Mouse (Mus musculus) forebrain, embryonic 11.5 days (tissue): ENCODE measurements at regions not wholly inside any gene's neighbourhood (a gene's known extent, or its start where the extent isn't known, plus 50 kb on each side); places are given as distances from the start of the nearest gene placed in this dataset.
A peak's percentile ranks its signal among the peaks of the same experiment; 100 is the strongest.

ENCODE experiments used
- ATAC-seq: fragments of 200-750 bp; cut with Nextera tagmentation; replicated peaks from 2 replicates; pipeline ENCODE4 v1.8.0; 2017; ENCODE audit warnings: moderate TSS enrichment; ENCODE audit not compliant: low FRiP score
- DNase-seq: peaks from one replicate; pipeline ENCODE4 v3.0.0-alpha.2; 2017; ENCODE audit warnings: low spot score
- H3K27ac ChIP-seq: fragments of 300-500 bp; sonication (generic); 2 replicates; pipeline ENCODE4 v1.5.1; 2014; ENCODE audit warnings: low read depth, low read length
- H3K27me3 ChIP-seq: fragments of 300-500 bp; sonication (generic); 2 replicates; pipeline ENCODE4 v1.6.1; 2014; ENCODE audit warnings: mild to moderate bottlenecking, low read length, mixed read lengths; ENCODE audit not compliant: control insufficient read depth, insufficient read depth
- H3K36me3 ChIP-seq: fragments of 300-500 bp; sonication (generic); 2 replicates; pipeline ENCODE4 v1.6.1; 2014; ENCODE audit warnings: mild to moderate bottlenecking, low read length, moderate library complexity, mixed read lengths; ENCODE audit not compliant: control insufficient read depth, insufficient read depth
- H3K4me1 ChIP-seq: fragments of 300-500 bp; sonication (generic); replicated peaks from 2 replicates; pipeline ENCODE4 v1.6.1; 2014; ENCODE audit warnings: low read length, mixed read lengths; ENCODE audit not compliant: control insufficient read depth, insufficient read depth
- H3K4me2 ChIP-seq: fragments of 300-500 bp; sonication (generic); 2 replicates; pipeline ENCODE4 v1.6.1; 2014; ENCODE audit warnings: low read depth, mild to moderate bottlenecking, low read length, moderate library complexity, mixed read lengths; ENCODE audit not compliant: severe bottlenecking
- H3K4me3 ChIP-seq: fragments of 300-500 bp; sonication (generic); 2 replicates; pipeline ENCODE4 v1.5.1; 2014; ENCODE audit warnings: low read depth, low read length
- H3K9ac ChIP-seq: fragments of 300-500 bp; sonication (generic); 2 replicates; pipeline ENCODE4 v1.6.1; 2014; ENCODE audit warnings: low read length
- H3K9me3 ChIP-seq: fragments of 300-500 bp; sonication (generic); 2 replicates; pipeline ENCODE4 v1.6.1; 2016; ENCODE audit warnings: low read length, mixed read lengths; ENCODE audit not compliant: control insufficient read depth
- WGBS: fragments of 180-500 bp; shearing (Covaris S2); extraction: QIAGEN DNeasy Blood & Tissue Kit; methylation state at CpG from one replicate; pipeline ENCODE4 v1.1.7; 2014; 5-methylcytosine and 5-hydroxymethylcytosine counted together

DNA sequence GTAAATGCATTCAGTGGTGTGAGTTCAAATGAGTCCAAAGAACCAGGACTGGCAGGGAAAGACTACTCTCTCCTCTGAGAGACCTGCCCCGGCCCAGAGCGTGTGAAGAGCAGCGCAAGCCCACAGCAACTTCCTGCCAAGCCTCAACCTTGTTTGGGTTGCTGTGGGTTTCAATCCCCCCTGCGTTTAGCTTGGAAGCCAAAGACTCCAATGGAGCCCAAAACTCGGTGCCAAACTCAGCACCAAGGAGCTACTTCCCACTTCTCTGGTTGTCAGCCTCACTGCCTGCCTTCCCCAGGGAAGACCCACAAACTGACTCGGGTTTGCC, 354.7 kb upstream of the Nfe2l3 start:
- Histone ChIP-seq H3K4me2 (peak overlapping the region; percentile 8; the same call in 1 of the 2 replicates), H3K27me3 (no peaks in the 10 kb centered on the region), H3K4me1 (peaks cover 21% of the 10 kb centered on the region), H3K9ac (no peak overlapping the region; the same call in 1 of the 2 replicates), H3K36me3 (no peaks in the 10 kb centered on the region), H3K27ac (peak overlapping the region; percentile 92), H3K9me3 (no peaks in the 10 kb centered on the region), H3K4me3 (no peak overlapping the region)
- ATAC-seq (peak; percentile 21; the same call in 1 of the 2 replicates), DNase-seq (no peak)
- WGBS, result 54% methylated on average over 6 of the region's 6 CpGs

DNA sequence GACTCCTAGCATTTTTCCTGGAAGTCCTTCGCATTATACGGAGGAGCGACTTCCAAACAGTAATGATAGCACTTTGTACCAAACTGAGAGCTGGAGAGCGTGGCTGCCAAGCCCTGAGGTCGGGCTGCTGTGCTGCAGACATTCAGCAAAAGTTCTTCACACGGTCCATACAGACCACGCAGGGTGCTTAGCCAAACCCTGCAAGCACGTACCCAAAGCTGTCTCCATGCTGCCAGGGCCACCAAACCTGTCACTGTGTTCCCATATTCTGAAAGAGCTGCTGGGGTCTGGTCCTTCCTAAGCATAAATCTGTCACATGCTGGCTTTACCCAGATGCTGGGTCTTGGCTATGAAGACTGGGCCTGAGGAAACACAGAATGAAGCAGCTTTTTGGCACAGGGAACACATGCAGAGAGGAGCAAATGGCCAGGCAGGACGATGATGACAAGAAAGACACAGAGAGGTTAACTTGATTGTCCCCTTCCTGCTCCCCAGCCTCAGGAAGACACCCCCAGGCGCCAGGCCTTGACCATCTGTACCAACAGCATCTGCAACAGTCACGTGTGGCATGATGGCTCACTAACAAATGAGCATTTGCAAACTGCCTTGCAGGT, 354.0 kb upstream of the Nfe2l3 start:
- Histone ChIP-seq H3K27me3 (no peaks in the 10 kb centered on the region), H3K36me3 (no peaks in the 10 kb centered on the region), H3K4me2 (no peak overlapping the region), H3K4me3 (no peak overlapping the region), H3K27ac (peak overlapping the region; percentile 92), H3K4me1 (peaks cover 23% of the 10 kb centered on the region), H3K9ac (peak overlapping the region; percentile 21; the same call in 1 of the 2 replicates), H3K9me3 (no peaks in the 10 kb centered on the region)
- WGBS, result 79% methylated on average over 11 of the region's 11 CpGs
- DNase-seq (no peak), ATAC-seq (no peak)

DNA sequence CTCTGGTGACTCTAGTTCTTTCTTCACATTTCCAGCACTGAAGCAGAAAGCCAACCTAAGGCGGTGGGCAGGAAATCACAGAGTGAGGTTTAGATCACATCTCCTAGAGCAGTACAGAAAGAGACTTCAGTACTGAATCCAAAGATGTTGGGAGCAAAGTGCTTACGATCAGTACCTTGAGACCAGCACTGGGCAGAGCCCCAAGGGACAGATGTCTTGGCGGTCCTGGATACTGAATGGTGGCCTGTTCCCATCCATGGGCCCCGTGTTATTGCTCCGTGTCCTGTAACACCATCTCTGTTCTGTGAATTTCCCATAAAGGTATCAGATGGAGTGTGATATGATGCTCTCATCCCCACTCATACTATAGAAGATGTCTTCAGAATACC, 353.5 kb upstream of the Nfe2l3 start:
- H3K4me2 ChIP-seq, result no peak overlapping the region
- no peaks in the 10 kb centered on the region for H3K27me3 ChIP-seq
- no peak overlapping the region for H3K4me3 ChIP-seq
- DNase-seq (no peak), ATAC-seq (no peak)
- H3K27ac ChIP-seq, result no peak overlapping the region; the same call in 1 of the 2 replicates
- no peaks in the 10 kb centered on the region for H3K36me3 ChIP-seq
- peaks cover 23% of the 10 kb centered on the region for H3K4me1 ChIP-seq
- 94% methylated on average over 5 of the region's 5 CpGs for WGBS
- no peaks in the 10 kb centered on the region for H3K9me3 ChIP-seq
- H3K9ac ChIP-seq, result no peak overlapping the region; the same call in 1 of the 2 replicates

DNA sequence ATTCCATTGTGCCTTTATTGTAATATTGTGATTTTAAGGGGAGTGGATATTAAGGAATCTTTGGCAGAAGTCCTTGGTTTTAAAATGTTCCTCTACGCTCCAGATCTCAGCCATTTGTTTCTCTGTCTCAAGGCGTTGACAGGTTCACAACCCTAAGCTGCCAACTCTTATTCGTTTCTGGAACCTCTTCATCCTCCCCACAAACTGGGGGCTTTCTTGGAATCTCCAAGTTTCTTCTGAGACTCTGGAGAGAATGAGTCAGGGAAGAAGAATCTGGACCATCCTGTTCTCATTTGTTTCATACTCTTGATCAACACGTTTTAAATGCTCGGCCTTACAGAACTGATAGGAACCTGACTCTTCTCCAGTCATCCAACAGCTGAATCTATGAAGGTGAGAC, 351.4 kb upstream of the Nfe2l3 start:
- H3K9ac ChIP-seq, result no peak overlapping the region
- DNase-seq (no peak), ATAC-seq (no peak)
- no peaks in the 10 kb centered on the region for H3K36me3 ChIP-seq
- H3K4me2 ChIP-seq, result no peak overlapping the region
- no peak overlapping the region for H3K27ac ChIP-seq
- WGBS, result 87% methylated on average over 5 of the region's 5 CpGs
- H3K4me3 ChIP-seq, result no peak overlapping the region
- no peaks in the 10 kb centered on the region for H3K9me3 ChIP-seq
- no peaks in the 10 kb centered on the region for H3K27me3 ChIP-seq
- H3K4me1 ChIP-seq, result peaks cover 16% of the 10 kb centered on the region; the same call in 1 of the 2 replicates

DNA sequence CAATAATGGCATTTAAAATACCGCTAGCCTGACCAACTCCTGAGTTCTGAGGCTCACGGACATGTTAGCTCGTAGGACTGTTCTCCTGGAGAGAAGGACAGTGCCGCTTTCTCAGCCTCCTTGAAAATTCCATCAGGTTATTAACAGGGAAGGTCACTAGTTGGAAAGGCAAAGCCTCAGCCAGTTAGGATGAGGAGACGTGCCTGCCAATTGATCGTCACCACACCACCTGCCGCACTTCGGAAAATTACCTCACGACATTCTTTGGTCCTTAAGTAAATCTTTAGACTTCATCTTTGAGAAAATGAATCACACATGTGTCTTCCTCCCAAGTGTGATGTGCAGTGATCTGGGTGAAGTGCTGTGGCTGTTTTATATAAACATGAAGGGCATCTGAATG, 347.8 kb upstream of the Nfe2l3 start:
- Histone ChIP-seq H3K9ac (no peak overlapping the region), H3K9me3 (no peaks in the 10 kb centered on the region), H3K27ac (no peak overlapping the region), H3K4me1 (peaks cover 2% of the 10 kb centered on the region; the same call in 1 of the 2 replicates), H3K36me3 (no peaks in the 10 kb centered on the region), H3K4me3 (no peak overlapping the region), H3K27me3 (no peaks in the 10 kb centered on the region), H3K4me2 (no peak overlapping the region)
- ATAC-seq, result no peak
- DNase-seq, result no peak
- WGBS, result 83% methylated on average over 9 of the region's 9 CpGs

DNA sequence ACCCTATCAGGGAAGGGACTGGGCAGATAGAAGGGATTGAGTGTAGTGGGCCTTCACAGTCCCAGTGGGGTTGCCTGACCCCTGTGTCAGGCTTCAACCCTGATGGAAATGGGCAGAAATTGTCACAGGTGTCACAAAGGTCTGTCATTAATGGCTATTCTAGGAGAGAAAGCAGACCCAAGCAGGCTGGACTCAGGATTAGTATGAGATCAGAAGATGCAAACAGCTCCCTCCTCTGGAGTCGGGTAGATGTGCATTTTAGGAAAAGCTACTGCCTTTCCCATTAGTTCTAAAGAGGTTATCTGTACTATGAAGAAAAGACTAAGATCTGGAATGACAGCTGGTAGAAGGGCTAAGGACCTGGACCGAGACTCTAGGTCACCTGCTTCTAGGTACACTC, 346.9 kb upstream of the Nfe2l3 start:
- Histone ChIP-seq H3K27ac (no peak overlapping the region), H3K4me2 (no peak overlapping the region), H3K4me1 (peaks cover 2% of the 10 kb centered on the region; the same call in 1 of the 2 replicates), H3K4me3 (no peak overlapping the region), H3K9me3 (no peaks in the 10 kb centered on the region), H3K36me3 (no peaks in the 10 kb centered on the region), H3K27me3 (no peaks in the 10 kb centered on the region), H3K9ac (no peak overlapping the region)
- WGBS, result 51% methylated on average over 2 of the region's 2 CpGs
- ATAC-seq (no peak), DNase-seq (no peak)

DNA sequence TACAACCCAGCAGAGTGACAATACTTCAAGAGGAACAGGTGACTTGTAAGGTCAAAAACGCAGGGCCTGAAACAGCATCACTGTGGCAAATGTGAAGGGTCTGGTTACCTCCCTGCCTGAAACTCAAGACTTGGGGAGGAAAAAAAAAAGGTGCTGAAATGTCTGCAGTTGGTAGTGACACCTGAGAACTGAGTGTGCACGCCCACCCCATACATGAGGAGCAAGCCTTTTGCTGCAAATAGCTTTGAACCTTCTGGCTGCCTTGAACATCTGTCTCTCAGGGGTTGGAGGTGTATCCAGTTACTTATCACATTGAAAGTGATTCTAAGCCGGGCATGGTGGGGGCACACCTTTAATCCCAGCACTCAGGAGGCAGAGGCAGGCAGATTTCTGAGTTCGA, 346.1 kb upstream of the Nfe2l3 start:
- no peak for ATAC-seq
- no peak overlapping the region for H3K9ac ChIP-seq
- peaks cover 2% of the 10 kb centered on the region; the same call in 1 of the 2 replicates for H3K4me1 ChIP-seq
- H3K4me2 ChIP-seq, result no peak overlapping the region
- no peaks in the 10 kb centered on the region for H3K9me3 ChIP-seq
- no peak overlapping the region for H3K4me3 ChIP-seq
- no peak for DNase-seq
- WGBS, result 88% methylated on average over 4 of the region's 4 CpGs
- no peak overlapping the region for H3K27ac ChIP-seq
- no peaks in the 10 kb centered on the region for H3K27me3 ChIP-seq
- H3K36me3 ChIP-seq, result no peaks in the 10 kb centered on the region

DNA sequence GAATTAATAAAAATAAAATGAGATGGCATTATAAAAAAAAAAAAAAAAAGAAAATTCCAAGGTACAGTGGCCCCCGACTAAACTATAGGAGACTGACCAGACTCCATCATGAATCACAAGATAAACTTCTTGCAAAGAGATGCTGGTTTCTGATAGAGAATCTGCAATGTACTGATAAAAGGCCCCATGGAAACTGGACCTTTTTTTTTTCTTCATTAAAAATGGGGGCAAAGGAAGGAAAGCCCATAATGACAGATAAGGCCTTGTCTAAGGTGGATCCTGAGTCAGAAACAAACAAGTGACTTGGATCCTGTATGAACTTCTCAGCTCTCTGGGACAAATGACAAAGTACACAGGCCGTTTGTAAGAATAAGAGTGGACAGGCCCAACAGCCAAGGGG, 344.7 kb upstream of the Nfe2l3 start:
- Histone ChIP-seq H3K27ac (no peak overlapping the region), H3K36me3 (no peaks in the 10 kb centered on the region), H3K27me3 (no peaks in the 10 kb centered on the region), H3K4me1 (peaks cover 2% of the 10 kb centered on the region; the same call in 1 of the 2 replicates), H3K4me3 (no peak overlapping the region), H3K4me2 (no peak overlapping the region), H3K9me3 (no peaks in the 10 kb centered on the region), H3K9ac (no peak overlapping the region)
- DNase-seq (no peak), ATAC-seq (no peak)
- WGBS, result 86% methylated on average over 2 of the region's 2 CpGs

DNA sequence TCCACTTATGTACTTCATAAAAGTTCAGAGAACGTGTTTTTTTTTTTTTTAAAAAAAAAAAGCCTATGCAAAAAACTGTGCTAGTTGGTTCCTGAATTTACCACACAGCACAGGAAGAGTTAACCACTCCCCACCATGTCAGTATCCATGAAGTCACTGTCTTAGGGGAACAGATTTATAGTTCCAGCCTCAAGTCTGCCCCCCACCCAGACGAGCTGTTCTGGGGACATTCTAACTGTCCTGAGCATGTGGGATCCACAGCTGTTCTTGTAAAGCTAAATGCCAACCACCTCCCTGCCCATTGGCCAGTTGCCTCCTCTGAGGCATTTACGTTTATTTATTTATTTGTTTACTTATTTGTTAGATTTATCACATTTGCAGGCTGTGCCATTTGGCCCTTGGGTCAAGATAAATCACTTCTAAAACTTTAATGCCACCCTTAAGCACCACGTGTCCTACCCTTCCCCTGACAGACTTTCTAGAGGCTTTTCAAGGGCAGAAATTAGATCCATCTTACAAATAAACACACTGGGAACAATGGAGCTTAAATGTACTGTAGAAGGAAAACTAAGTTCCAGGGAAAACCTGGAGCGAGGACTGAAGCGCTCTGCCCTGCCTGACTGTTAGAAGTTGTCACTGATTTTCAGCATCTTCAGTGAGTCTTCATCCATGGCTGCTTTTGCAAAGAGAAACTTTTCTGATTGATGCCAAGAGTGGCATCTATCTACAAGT, 343.7 kb upstream of the Nfe2l3 start:
- no peak for DNase-seq
- Histone ChIP-seq H3K4me2 (no peak overlapping the region), H3K27ac (no peak overlapping the region), H3K36me3 (no peaks in the 10 kb centered on the region), H3K27me3 (no peaks in the 10 kb centered on the region), H3K9me3 (no peaks in the 10 kb centered on the region), H3K9ac (no peak overlapping the region), H3K4me3 (no peak overlapping the region), H3K4me1 (no peaks in the 10 kb centered on the region; the same call in 1 of the 2 replicates)
- WGBS, result 66% methylated on average over 6 of the region's 6 CpGs
- ATAC-seq, result no peak
